Mouse (Mus musculus): Measurements from ENCODE around the gene Nsf.

Nsf gene

DNA sequence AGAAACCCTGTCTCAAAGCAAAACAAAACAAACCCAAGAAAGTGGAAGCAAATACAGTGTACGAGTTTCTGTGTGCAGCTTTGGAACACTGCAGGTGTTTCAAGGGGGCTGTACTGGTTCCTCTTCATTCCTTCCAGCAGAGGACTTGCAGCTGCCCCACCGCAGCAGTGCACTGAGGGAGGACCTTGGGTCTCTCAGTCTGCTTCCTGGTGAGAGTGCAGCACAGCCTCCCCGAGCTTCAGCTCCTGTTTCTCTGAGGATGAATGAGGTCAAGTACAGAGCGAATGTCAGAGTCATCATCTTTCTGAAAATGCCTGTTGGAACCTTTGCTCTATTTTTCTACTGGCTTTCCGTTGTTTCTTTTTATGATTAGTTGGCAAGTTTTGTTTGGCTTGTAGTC lies 12.5 kb downstream of the Nsf start:
- no peak for DNase-seq (ENCODE audit: low spot score in 2 of 2)

DNA sequence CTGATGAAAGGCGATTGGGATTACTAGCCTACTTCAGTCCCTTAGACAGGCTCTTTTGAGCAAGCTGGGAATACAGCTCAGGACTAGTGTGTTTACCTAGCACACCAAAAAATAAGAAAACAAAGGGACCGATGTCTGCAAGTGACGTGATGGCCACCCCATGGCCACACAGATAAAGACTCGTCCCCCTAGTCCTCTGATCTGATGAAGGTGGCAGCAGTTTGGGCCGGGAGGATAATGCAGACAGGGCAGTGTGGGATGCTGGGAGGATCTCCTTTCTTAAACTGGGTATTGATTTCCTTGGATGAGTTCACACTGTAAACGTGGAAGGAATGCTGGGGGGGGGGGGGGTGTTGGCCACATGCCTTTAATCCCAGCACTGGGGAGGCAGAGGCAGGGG lies 13.0 kb downstream of the Nsf start:
- no peak for DNase-seq (ENCODE audit: low spot score in 2 of 2)

GRCm38 (mm10) chr11:103937976-103938728 lies 15.7 kb downstream of the Nsf start:
- DNase-seq (ENCODE audit: low spot score in 2 of 2) = no peak

DNA sequence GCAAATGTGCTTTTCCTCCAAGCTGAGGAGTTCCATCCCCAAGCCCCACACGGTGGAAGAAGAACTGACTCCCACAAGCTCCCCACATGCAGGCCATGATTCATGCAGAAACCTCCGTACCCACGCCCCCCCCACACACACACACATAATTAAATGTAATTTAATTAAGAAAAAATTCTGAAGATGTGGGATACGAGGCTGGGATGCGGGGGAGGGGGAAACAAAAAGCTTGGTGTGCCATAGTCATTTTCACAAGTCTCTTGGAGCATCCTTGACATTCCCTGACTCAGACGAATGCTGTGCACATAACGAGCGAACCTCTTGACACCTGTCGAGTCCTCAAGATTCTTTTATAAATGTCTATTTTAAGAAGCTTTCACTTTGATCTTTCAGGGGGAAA lies 16.4 kb downstream of the Nsf start:
- no peak for DNase-seq (ENCODE audit: low spot score in 2 of 2)

GRCm38 (mm10) chr11:103935717-103936116 lies 18.1 kb downstream of the Nsf start:
- DNase-seq (ENCODE audit: low spot score in 2 of 2) = no peak

GRCm38 (mm10) chr11:103933886-103934285 lies 20.0 kb downstream of the Nsf start:
- no peak for DNase-seq (ENCODE audit: low spot score in 2 of 2)

DNA sequence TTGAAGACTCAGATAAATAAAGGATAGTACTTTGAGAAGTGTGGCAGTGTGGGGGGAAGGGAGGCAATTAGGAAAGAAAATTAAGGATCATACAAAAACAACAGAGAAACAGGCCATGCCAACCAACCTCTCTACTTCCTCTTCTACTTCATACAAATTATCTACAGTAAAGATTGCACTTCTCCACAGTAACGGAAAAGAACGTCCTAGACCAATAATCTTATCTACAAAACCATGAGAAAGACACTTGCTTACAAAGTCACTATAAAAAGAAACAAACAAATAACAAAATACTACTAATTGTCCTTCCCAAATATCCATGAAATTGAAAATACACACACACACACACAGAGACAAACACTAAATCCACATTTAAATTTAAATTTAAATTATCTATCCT lies 29.9 kb downstream of the Nsf start:
- no peak for DNase-seq (ENCODE audit: low spot score in 2 of 2)

DNA sequence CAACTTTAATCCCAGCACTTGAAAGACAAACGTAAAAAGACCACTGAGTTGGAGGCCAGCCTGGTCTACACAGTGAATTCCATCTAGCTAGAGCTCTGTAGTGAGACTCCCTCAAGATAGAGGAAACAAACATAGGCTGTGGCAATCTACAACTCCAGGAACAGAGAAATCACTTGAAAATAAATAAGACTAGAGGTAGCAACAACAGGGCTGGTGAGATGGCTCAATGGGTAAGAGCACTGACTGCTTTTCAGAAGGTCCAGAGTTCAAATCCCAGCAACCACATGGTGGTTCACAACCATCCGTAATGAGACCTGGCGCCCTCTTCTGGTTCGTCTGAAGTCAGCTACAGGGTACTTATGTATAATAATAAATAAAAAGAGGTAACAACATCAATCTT lies 30.6 kb downstream of the Nsf start:
- DNase-seq (ENCODE audit: low spot score in 2 of 2) = no peak

GRCm38 (mm10) chr11:103922812-103923211 lies 31.0 kb downstream of the Nsf start:
- DNase-seq (ENCODE audit: low spot score in 2 of 2) = no peak

- peak in 1 of 2 experiments; percentile 6 for DNase-seq (ENCODE audit: low spot score in 2 of 2)
These were observed 33.2 kb downstream of the Nsf start for GRCm38 (mm10) chr11:103920665-103921064.

- no peak for DNase-seq (ENCODE audit: low spot score in 2 of 2)
These were observed 37.0 kb downstream of the Nsf start for GRCm38 (mm10) chr11:103916807-103917206.

- no peak for DNase-seq (ENCODE audit: low spot score in 2 of 2)
These were observed 38.2 kb downstream of the Nsf start for GRCm38 (mm10) chr11:103915686-103916085.

DNA sequence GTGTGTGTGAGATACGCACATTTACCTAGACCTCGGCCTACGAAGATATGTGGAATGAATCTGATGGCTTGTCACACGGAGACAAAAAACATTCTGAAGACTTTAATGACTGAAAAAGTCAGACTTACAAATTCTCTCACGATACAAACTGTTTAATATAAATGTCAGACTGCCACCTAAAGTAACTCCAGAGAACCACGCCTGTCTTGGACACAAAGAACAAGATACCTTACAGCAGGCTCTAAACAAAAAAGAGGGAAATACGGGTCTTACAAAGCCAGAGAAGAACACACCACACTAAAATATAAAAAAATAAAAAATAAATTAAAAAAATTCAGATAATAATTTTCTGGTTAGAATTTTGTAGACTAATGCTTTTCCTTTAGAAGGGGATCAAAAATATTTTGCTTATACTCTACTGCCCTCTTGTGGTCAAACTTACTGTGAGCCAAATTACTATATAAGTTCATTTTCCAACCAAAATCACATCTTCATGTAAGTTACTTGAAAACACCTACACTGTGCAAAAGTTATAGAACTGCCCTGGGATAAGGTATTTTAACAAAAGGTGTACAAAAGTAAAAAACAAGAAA lies 42.8 kb downstream of the Nsf start:
- DNase-seq (ENCODE audit: low spot score in 2 of 2) = no peak

GRCm38 (mm10) chr11:103910531-103910930 lies 43.3 kb downstream of the Nsf start:
- no peak for DNase-seq (ENCODE audit: low spot score in 2 of 2)

DNA sequence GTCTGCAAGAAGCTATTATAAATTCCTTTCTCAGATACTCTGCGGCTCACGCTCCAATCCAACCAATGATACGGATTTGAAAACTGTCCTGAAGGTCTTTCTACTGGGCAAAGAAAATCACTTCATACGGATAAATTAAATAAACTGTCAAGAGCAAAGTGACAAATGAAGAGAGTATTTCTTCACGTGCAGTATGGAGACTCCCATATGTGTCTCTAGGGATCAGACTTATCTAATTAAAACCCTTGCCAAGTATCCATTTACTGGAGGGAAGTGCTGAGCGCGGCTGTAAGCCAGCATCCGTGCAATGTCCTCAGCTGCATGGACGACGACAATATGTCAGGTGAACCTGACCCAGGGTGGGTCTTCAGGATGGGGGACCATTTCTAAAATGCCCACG lies 44.0 kb downstream of the Nsf start:
- DNase-seq (ENCODE audit: low spot score in 2 of 2) = no peak

DNA sequence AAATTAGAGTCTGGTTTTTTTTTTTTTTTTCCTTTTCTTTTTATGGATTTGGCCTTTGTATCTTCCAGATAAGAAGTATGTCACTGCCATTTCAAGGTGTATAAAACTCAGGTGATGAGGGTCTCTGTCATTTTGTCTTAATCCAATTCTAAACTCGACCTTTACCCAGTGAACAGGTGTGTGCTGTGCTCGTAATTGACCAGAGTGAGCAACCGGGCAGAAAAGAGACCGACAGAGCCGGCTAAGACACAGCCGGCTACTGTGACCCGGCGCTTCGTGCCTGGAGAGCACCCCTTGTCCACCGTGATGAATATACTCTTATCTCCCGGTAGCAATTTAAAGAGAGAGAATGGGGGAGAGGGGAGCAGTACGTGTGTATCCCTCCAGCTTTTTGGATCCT lies 44.5 kb downstream of the Nsf start:
- DNase-seq (ENCODE audit: low spot score in 2 of 2) = no peak

- DNase-seq (ENCODE audit: low spot score in 2 of 2) = no peak
These were observed 47.7 kb downstream of the Nsf start for GRCm38 (mm10) chr11:103906051-103906719.

DNA sequence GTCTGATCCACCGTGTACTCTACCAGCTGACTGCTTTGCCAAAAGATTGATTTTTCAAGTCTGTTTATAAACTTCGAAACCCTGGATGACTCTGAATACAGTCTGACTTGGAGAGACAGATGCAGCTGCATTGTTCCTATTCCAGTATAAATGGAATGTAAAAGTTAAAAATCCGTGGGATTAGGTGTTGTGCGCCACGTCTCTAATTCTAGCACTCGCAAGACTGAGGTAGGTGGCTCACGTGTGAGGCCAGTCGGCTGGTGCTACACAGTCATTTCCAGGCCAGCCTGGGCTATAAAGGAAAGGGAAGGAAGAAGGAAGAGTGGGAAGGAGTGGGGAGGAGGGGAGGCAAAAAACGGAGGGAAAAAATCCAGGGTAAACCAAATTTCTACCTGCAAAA lies 48.4 kb downstream of the Nsf start:
- DNase-seq (ENCODE audit: low spot score in 2 of 2) = no peak

- no peak for DNase-seq (ENCODE audit: low spot score in 2 of 2)
These were observed 52.3 kb downstream of the Nsf start for GRCm38 (mm10) chr11:103901581-103901966.

DNA sequence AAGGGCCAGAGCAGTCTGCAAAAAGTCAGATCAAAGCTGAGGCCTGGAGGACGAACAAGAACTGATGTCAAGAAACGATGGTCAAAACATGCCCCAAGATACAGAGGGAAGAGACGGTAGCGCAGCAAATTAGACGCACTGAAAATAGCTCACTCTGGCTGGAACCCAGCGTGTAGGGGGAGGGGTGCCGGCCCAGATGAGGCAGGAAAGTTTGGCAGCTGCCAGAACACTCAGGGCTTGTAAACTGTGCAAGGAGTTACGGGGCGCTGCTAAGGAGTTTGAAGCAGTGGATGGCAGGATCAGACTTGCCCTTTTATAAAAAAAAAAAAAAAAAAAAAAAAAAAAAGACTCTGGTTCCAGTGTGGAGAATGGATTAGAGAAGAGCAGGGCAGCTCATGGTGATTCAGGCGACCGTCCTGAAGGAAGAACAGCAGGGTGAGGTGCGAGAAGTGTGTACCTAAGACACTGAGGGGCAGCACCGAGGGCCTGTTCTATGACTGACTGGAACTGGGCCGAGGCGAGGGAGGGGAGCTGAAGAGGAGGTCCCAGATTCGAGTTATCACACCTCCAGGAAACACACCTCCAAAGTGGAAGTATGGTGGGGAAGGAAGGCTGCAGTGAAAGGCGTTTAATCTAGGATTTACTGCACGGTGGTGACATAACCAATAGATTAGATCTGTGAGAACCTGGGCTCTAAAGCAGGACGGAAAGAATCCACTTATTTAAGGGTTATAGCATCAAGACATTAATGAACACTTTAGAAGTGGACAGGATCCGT lies 52.9 kb downstream of the Nsf start:
- no peak for DNase-seq (ENCODE audit: low spot score in 2 of 2)

- no peak for DNase-seq (ENCODE audit: low spot score in 2 of 2)
These were observed 56.7 kb downstream of the Nsf start for GRCm38 (mm10) chr11:103896966-103897750.

GRCm38 (mm10) chr11:103896056-103896455 lies 57.8 kb downstream of the Nsf start:
- DNase-seq (ENCODE audit: low spot score in 2 of 2) = no peak
